Mouse (Mus musculus) A20 (cell line): Measurements from ENCODE around the gene Tspyl2.
A peak's percentile ranks its signal among the peaks of the same experiment; 100 is the strongest.
"Not testable (repeated sequence)": the region's sequence is repeated elsewhere in the genome, so short reads cannot be mapped to it uniquely, and the experiment has no call there.

ENCODE experiments used
- DNase-seq: peaks from one replicate; pipeline ENCODE4 v3.0.0-alpha.2; 2011; ENCODE audit warnings: low read depth, low spot score

Tspyl2 gene

GRCm38 (mm10) chrX:152342358-152342901 lies at the start of gene Tspyl2:
Tspyl2 (minus strand) TSS chrX:152342425.
- peak; percentile 93 for DNase-seq

- DNase-seq: no peak
Observed at GRCm38 (mm10) chrX:152368397-152369273, 26.4 kb upstream of the Tspyl2 start, which contains the start of gene Gpr173. Gpr173 (minus strand) TSS chrX:152368704.

GRCm38 (mm10) chrX:152368054-152368396 lies 25.8 kb upstream of the Tspyl2 start:
- no peak for DNase-seq

- DNase-seq: no peak
Observed at GRCm38 (mm10) chrX:152366418-152366817, 24.2 kb upstream of the Tspyl2 start.

GRCm38 (mm10) chrX:152352553-152353153 lies 10.4 kb upstream of the Tspyl2 start:
- peak; percentile 74 for DNase-seq

GRCm38 (mm10) chrX:152347041-152347440 lies 4.8 kb upstream of the Tspyl2 start:
- DNase-seq: no peak

- DNase-seq: no peak
Observed at GRCm38 (mm10) chrX:152346587-152346986, 4.4 kb upstream of the Tspyl2 start.

- no peak for DNase-seq
Observed at GRCm38 (mm10) chrX:152342903-152343302, 678 bp upstream of the Tspyl2 start.

GRCm38 (mm10) chrX:152341496-152341895 lies 729 bp downstream of the Tspyl2 start:
- DNase-seq: no peak

- DNase-seq: peak; percentile 86
Observed at GRCm38 (mm10) chrX:152336546-152337332, 5.5 kb downstream of the Tspyl2 start.

GRCm38 (mm10) chrX:152336123-152336522 lies 6.1 kb downstream of the Tspyl2 start:
- not testable (repeated sequence) for DNase-seq

- not testable (repeated sequence) for DNase-seq
Observed at GRCm38 (mm10) chrX:152329400-152329799, 12.8 kb downstream of the Tspyl2 start.

- no peak for DNase-seq
Observed at GRCm38 (mm10) chrX:152327689-152328052, 14.6 kb downstream of the Tspyl2 start.

- DNase-seq: peak; percentile 87
Observed at GRCm38 (mm10) chrX:152326996-152327688, 15.1 kb downstream of the Tspyl2 start, which contains the start of gene Kantr. Kantr (minus strand) TSS chrX:152327495.

GRCm38 (mm10) chrX:152323584-152323983 lies 18.6 kb downstream of the Tspyl2 start:
- DNase-seq: peak; percentile 26

GRCm38 (mm10) chrX:152322776-152323175 lies 19.4 kb downstream of the Tspyl2 start:
- DNase-seq: peak; percentile 42

- DNase-seq: no peak
Observed at GRCm38 (mm10) chrX:152320535-152320934, 21.7 kb downstream of the Tspyl2 start.

- peak; percentile 12 for DNase-seq
Observed at GRCm38 (mm10) chrX:152307942-152308341, 34.3 kb downstream of the Tspyl2 start.

GRCm38 (mm10) chrX:152307371-152307770 lies 34.9 kb downstream of the Tspyl2 start:
- no peak for DNase-seq

GRCm38 (mm10) chrX:152306224-152306623 lies 36.0 kb downstream of the Tspyl2 start:
- DNase-seq: no peak

GRCm38 (mm10) chrX:152287026-152287425 lies 55.2 kb downstream of the Tspyl2 start:
- DNase-seq: not testable (repeated sequence)
